Mouse (Mus musculus) lung, adult 2 months (tissue): Measurements from ENCODE around the gene Prdm16. TPM values are rescaled to one million over a fixed set of nuclear protein-coding genes. Genes with fewer than 3 reads are reported as not detected.
A peak's percentile ranks its signal among the peaks of the same experiment; 100 is the strongest.

Experiments used
- DNase-seq: peaks from one replicate; pipeline ENCODE4 v3.0.0; 2022
- H3K4me1 ChIP-seq: fragments of 200-500 bp; 2 replicates; pipeline ENCODE4 v1.6.1; 2011; ENCODE audit warnings: low read length; ENCODE audit not compliant: control insufficient read depth, insufficient read depth
- H3K4me3 ChIP-seq: fragments of 200-500 bp; replicated peaks from 2 replicates; pipeline ENCODE3; 2011; ENCODE audit warnings: low read depth, mild to moderate bottlenecking, control low read depth, low read length; ENCODE audit errors: extremely low read depth
- CTCF ChIP-seq: fragments of 200-500 bp; IDR thresholded peaks from 2 replicates; pipeline ENCODE4 v1.5.1; 2011; ENCODE audit warnings: mild to moderate bottlenecking, low read length, control low read depth; ENCODE audit not compliant: insufficient read depth
- POLR2A ChIP-seq: fragments of 200-500 bp; IDR thresholded peaks from 2 replicates; pipeline ENCODE4 v1.6.1; 2011; ENCODE audit warnings: low read depth, mild to moderate bottlenecking, control low read depth, low read length, borderline replicate concordance; ENCODE audit errors: extremely low read depth
- WGBS: fragments of 180-500 bp; shearing (Covaris S2); methylation state at CpG from one replicate; pipeline ENCODE4 v1.1.7; 2018; 5-methylcytosine and 5-hydroxymethylcytosine counted together
- polyA plus RNA-seq: library from polyadenylated mRNA; depleted of rRNA; stranded (reverse); fragments of >200 nt; gene quantifications from 2 replicates; pipeline ENCODE4 v1.2.3, GENCODE M21; 2012

Gene Prdm16
- polyA plus RNA-seq, 1 experiment: 18.3 TPM

- no peak for DNase-seq
- WGBS: 92% methylated on average over 2 of the region's 2 CpGs
- H3K4me1 ChIP-seq: no peaks in the 10 kb centered on the region
- no peak overlapping the region for H3K4me3 ChIP-seq
- no peak for TF ChIP-seq POLR2A
- TF ChIP-seq CTCF: no peak
These were observed 247.0 kb downstream of the Prdm16 start for GRCm38 (mm10) chr4:154389641-154390040.

GRCm38 (mm10) chr4:154386810-154387209 is 249.9 kb downstream of the Prdm16 start:
- H3K4me3 ChIP-seq: no peak overlapping the region
- DNase-seq: no peak
- no peak for TF ChIP-seq POLR2A
- TF ChIP-seq CTCF: no peak
- H3K4me1 ChIP-seq: no peaks in the 10 kb centered on the region
- 56% methylated on average over 8 of the region's 8 CpGs for WGBS

- H3K4me1 ChIP-seq: no peaks in the 10 kb centered on the region
- TF ChIP-seq POLR2A (no peak), CTCF (no peak)
- no peak overlapping the region for H3K4me3 ChIP-seq
- WGBS: 67% methylated on average over 2 of the region's 2 CpGs
- no peak for DNase-seq
These were observed 250.8 kb downstream of the Prdm16 start for GRCm38 (mm10) chr4:154385918-154386317.

- no peak overlapping the region for H3K4me3 ChIP-seq
- WGBS: 62% methylated on average over 8 of the region's 8 CpGs
- TF ChIP-seq POLR2A: no peak
- TF ChIP-seq CTCF: no peak
- DNase-seq: no peak
- H3K4me1 ChIP-seq: no peaks in the 10 kb centered on the region
These were observed 251.5 kb downstream of the Prdm16 start for GRCm38 (mm10) chr4:154385208-154385607.

GRCm38 (mm10) chr4:154378876-154379275 is 257.8 kb downstream of the Prdm16 start:
- 90% methylated on average over 2 of the region's 2 CpGs for WGBS
- Histone ChIP-seq H3K4me3 (no peak overlapping the region), H3K4me1 (no peaks in the 10 kb centered on the region)
- no peak for DNase-seq
- TF ChIP-seq CTCF (no peak), POLR2A (no peak)

- no peaks in the 10 kb centered on the region for H3K4me1 ChIP-seq
- TF ChIP-seq CTCF (no peak), POLR2A (no peak)
- WGBS: 72% methylated on average over 10 of the region's 10 CpGs
- DNase-seq: no peak
- H3K4me3 ChIP-seq: no peak overlapping the region
These were observed 260.6 kb downstream of the Prdm16 start for GRCm38 (mm10) chr4:154375939-154376625.

- TF ChIP-seq CTCF (no peak), POLR2A (no peak)
- 69% methylated on average over 13 of the region's 13 CpGs for WGBS
These were observed 265.0 kb downstream of the Prdm16 start for GRCm38 (mm10) chr4:154371542-154372247.

GRCm38 (mm10) chr4:154370841-154371240 is 265.8 kb downstream of the Prdm16 start:
- TF ChIP-seq POLR2A (no peak), CTCF (no peak)
- DNase-seq: no peak
- no peaks in the 10 kb centered on the region for H3K4me1 ChIP-seq
- H3K4me3 ChIP-seq: no peak overlapping the region
- WGBS: 75% methylated on average over 8 of the region's 8 CpGs

More at GRCm38 (mm10) chr4:154371542-154372247, 265.0 kb downstream of the Prdm16 start:
- Histone ChIP-seq H3K4me1 (no peaks in the 10 kb centered on the region), H3K4me3 (no peak overlapping the region)
- DNase-seq: no peak

- no peak for TF ChIP-seq POLR2A
- TF ChIP-seq CTCF: no peak
- H3K4me1 ChIP-seq: no peaks in the 10 kb centered on the region
- H3K4me3 ChIP-seq: no peak overlapping the region
- DNase-seq: no peak
- WGBS: 62% methylated on average over 5 of the region's 5 CpGs
These were observed 267.6 kb downstream of the Prdm16 start for GRCm38 (mm10) chr4:154369089-154369488.

GRCm38 (mm10) chr4:154366836-154367235 is 269.8 kb downstream of the Prdm16 start:
- Histone ChIP-seq H3K4me1 (no peaks in the 10 kb centered on the region), H3K4me3 (no peak overlapping the region)
- no peak for DNase-seq
- TF ChIP-seq CTCF (peak; percentile 35; the same call in 1 of the 2 replicates), POLR2A (no peak)
- 84% methylated on average over 6 of the region's 6 CpGs for WGBS
